Mouse (Mus musculus) forebrain, embryonic 16.5 days (tissue): ENCODE data around the gene Nelfa. TPM values are rescaled to one million over a fixed set of nuclear protein-coding genes. Genes with fewer than 3 reads are reported as not detected.
"Not testable (repeated sequence)": the region's sequence is repeated elsewhere in the genome, so short reads cannot be mapped to it uniquely, and the experiment has no call there.

Experiments
- ATAC-seq: fragments of 200-750 bp; cut with Nextera tagmentation; 2 replicates; pipeline ENCODE4 v1.8.0; 2017; ENCODE audit warnings: mild to moderate bottlenecking, moderate library complexity
- H3K27ac ChIP-seq: fragments of 300-500 bp; sonication (generic); 2 replicates; pipeline ENCODE4 v1.5.1; 2014; ENCODE audit warnings: low read length, control low read depth
- H3K27me3 ChIP-seq: fragments of 300-500 bp; sonication (generic); replicated peaks from 2 replicates; pipeline ENCODE4 v1.6.1; 2014; ENCODE audit warnings: low read length; ENCODE audit not compliant: control insufficient read depth, insufficient read depth
- H3K36me3 ChIP-seq: fragments of 300-500 bp; sonication (generic); 2 replicates; pipeline ENCODE4 v1.6.1; 2014; ENCODE audit not compliant: control insufficient read depth, insufficient read depth
- H3K4me1 ChIP-seq: fragments of 300-500 bp; sonication (generic); replicated peaks from 2 replicates; pipeline ENCODE4 v1.6.1; 2014; ENCODE audit warnings: low read length; ENCODE audit not compliant: control insufficient read depth, insufficient read depth
- H3K4me2 ChIP-seq: fragments of 300-500 bp; sonication (generic); 2 replicates; pipeline ENCODE4 v1.6.1; 2014; ENCODE audit warnings: mild to moderate bottlenecking, low read length, control low read depth
- H3K4me3 ChIP-seq: fragments of 300-500 bp; sonication (generic); replicated peaks from 2 replicates; pipeline ENCODE4 v1.5.1; 2014; ENCODE audit warnings: mild to moderate bottlenecking, low read length, control low read depth
- H3K9ac ChIP-seq: fragments of 300-500 bp; sonication (generic); replicated peaks from 2 replicates; pipeline ENCODE4 v1.6.1; 2014; ENCODE audit warnings: low read depth, low read length, control low read depth
- H3K9me3 ChIP-seq: fragments of 300-500 bp; sonication (generic); 2 replicates; pipeline ENCODE4 v1.6.1; 2016; ENCODE audit warnings: low read length; ENCODE audit not compliant: control insufficient read depth
- WGBS: fragments of 180-500 bp; shearing (Covaris S2); extraction: QIAGEN DNeasy Blood & Tissue Kit; methylation state at CpG from one replicate; pipeline ENCODE4 v1.1.7; 2014; 5-methylcytosine and 5-hydroxymethylcytosine counted together
- polyA plus RNA-seq: library from polyadenylated mRNA; unstranded; fragments of >200 nt; fragmentation: Nextera tagmentation; extraction: Ambion mirVana; gene quantifications from 2 replicates; pipeline ENCODE4 v1.2.1, GENCODE M21; 2015

The Nelfa gene
- polyA plus RNA-seq, 1 experiment from 2014 or later = 45.3 TPM

DNA sequence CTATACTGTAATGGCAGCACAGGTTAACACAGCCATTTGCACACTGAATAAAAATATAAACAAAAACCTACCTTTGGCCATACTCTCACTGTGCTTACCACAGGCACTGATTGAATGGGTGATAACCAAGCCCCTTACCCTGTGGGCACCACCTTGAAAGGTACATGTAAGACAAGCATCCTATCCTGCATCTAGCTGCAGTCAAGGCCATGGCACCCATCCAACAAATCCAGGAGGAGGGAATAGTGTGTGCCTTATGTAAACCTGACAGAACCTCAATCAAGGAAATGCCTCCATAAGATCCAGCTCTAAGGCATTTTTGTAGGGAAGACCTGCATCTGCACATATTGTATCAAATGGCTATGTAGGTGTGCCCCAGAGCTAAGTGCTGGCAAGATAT is 10.0 kb downstream of the Nelfa start:
- H3K9me3 ChIP-seq = no peaks in the 10 kb centered on the region
- no peak overlapping the region for H3K4me2 ChIP-seq
- H3K4me1 ChIP-seq = no peaks in the 10 kb centered on the region
- H3K27ac ChIP-seq = no peak overlapping the region
- no peak for ATAC-seq
- H3K27me3 ChIP-seq = no peaks in the 10 kb centered on the region
- no peak overlapping the region for H3K9ac ChIP-seq
- H3K36me3 ChIP-seq = peaks cover 24% of the 10 kb centered on the region
- no peak overlapping the region for H3K4me3 ChIP-seq

DNA sequence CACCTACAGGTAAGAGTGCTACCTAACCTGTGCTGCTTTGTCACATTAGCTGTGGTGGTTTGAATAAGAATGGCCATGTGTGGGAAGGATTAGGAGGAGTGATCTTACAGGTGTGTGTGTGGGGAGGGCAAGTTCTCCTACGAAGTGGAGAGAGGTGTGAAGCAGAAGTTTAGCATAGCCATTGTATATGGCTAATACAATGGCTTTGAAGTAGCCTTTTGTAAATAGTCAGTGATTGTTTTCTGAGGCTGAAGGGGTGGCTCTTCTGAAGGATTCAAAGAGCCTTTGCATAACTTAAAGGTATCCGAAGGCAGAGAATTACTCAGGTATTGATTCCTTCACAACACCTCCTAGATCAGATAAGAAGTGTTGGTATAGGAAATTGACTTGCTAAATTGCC is 13.6 kb downstream of the Nelfa start:
- peaks cover 22% of the 10 kb centered on the region for H3K36me3 ChIP-seq
- H3K4me3 ChIP-seq = no peak overlapping the region
- no peak overlapping the region for H3K4me2 ChIP-seq
- H3K27me3 ChIP-seq = no peaks in the 10 kb centered on the region
- H3K27ac ChIP-seq = no peak overlapping the region
- WGBS = 35% methylated on average over 2 of the region's 2 CpGs
- H3K4me1 ChIP-seq = no peaks in the 10 kb centered on the region
- H3K9ac ChIP-seq = no peak overlapping the region
- ATAC-seq = no peak
- no peaks in the 10 kb centered on the region for H3K9me3 ChIP-seq

DNA sequence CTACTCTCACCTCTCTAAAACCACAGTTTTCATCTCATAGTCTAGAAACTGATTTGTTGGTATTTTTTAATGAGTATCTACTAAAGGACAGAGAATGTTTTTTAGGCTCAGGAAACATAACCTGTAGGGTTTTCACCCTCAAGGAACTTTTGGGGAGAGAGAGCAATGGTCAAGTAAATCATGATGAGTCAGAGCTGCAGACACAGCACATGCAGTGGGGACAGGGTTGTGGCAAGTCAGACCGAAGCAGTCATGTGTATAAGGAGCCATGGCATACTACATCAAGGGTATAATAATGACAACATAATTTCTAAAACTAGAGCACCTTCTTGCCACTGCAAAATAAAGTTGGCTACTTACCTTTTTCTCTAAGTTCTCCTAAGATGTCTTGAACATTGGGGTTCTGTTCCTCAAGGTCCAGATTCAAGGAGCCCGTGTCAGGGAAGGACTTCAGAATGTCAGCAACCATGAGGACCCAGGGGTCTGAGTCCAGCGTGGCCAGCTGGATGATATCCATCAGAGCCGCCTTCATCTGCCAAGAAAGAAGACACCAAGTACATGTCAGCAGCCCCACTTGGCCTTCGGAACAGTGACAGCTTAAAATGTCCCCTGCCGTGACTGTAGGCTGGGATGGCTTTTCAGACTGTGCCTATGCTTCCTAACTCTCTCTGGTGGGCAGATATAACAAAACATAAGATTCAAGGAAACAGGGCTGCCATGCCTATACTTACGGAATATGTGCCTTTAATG is 14.6 kb downstream of the Nelfa start:
- H3K4me3 ChIP-seq = no peak overlapping the region
- no peaks in the 10 kb centered on the region for H3K4me1 ChIP-seq
- ATAC-seq = no peak
- H3K9me3 ChIP-seq = no peaks in the 10 kb centered on the region
- H3K27ac ChIP-seq = no peak overlapping the region
- H3K36me3 ChIP-seq = peaks cover 22% of the 10 kb centered on the region
- 92% methylated on average over 7 of the region's 7 CpGs for whole genome bisulfite sequencing
- no peak overlapping the region for H3K4me2 ChIP-seq
- no peak overlapping the region for H3K9ac ChIP-seq
- no peaks in the 10 kb centered on the region for H3K27me3 ChIP-seq

DNA sequence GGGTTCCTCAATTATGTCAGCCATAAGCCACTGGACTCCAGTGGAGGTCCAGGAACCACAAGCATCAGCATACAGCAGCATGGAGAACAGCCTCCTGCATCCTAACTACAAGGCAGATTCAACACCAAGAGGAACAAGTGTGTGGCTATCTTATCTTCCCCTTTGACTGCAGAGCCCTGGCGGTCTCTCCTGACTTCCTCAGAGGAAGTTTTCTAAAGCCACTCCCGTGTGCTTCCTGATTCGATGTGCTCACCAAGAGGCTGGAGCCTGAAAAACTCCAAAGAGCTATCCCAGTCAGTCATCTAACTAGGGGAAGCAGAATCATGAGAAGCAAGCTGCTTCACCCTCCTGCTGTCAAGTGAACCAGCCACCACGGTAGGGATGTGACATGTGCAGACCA is 15.3 kb downstream of the Nelfa start:
- peaks cover 28% of the 10 kb centered on the region for H3K36me3 ChIP-seq
- no peak overlapping the region for H3K4me2 ChIP-seq
- WGBS = 93% methylated on average over 4 of the region's 4 CpGs
- H3K4me1 ChIP-seq = no peaks in the 10 kb centered on the region
- no peak overlapping the region for H3K4me3 ChIP-seq
- H3K27me3 ChIP-seq = no peaks in the 10 kb centered on the region
- ATAC-seq = no peak
- no peak overlapping the region for H3K9ac ChIP-seq
- no peaks in the 10 kb centered on the region for H3K9me3 ChIP-seq
- no peak overlapping the region for H3K27ac ChIP-seq

DNA sequence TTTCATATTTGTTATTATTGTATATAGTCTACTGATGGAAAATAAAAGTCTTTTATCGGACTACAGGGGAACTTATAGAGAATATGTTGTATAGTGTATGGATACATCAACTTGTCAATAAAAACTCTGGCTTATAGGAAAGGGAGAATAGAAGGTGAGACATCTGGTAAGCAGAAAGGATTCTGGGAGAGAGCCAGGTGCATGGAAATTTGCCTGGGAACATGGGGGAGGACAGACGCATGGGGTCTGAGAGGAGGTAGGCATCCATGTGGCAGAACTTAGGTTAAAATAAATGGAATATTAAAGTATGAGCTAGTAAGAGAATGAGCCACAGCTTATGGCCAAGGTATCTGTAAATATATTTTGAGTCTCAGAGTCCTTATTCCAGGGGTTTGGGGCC is 16.2 kb downstream of the Nelfa start:
- no peak overlapping the region for H3K27ac ChIP-seq
- peaks cover 31% of the 10 kb centered on the region for H3K36me3 ChIP-seq
- no peak for ATAC-seq

DNA sequence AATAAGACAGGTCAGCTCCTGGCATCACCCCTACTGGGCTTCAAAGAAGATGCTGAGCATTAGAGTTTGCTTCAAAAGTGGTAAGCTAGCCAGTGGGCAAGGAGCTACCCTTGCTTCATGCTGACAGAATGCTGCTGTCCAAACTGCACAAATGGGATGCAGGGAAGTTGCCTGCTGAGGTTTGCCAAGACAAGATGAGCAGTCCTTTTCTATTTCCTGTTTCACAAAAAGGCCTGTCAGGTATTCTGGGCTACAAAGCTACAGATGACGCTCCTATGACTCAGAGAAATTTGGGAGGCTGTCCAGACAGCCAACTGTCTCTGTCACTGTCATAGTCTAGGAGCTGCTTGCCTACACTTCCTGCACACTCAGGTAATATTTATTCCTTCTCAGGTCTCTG is 16.7 kb downstream of the Nelfa start:
- H3K4me2 ChIP-seq = no peak overlapping the region
- 82% methylated on average over 1 of the region's 1 CpGs for WGBS
- no peaks in the 10 kb centered on the region for H3K4me1 ChIP-seq
- H3K9me3 ChIP-seq = no peaks in the 10 kb centered on the region
- H3K4me3 ChIP-seq = no peak overlapping the region
- H3K9ac ChIP-seq = no peak overlapping the region
- no peaks in the 10 kb centered on the region for H3K27me3 ChIP-seq
- peaks cover 31% of the 10 kb centered on the region for H3K36me3 ChIP-seq
- ATAC-seq = no peak
- H3K27ac ChIP-seq = no peak overlapping the region

More for the DNA sequence above, 16.2 kb downstream of the Nelfa start:
- Histone ChIP-seq H3K4me1 (no peaks in the 10 kb centered on the region), H3K9ac (no peak overlapping the region), H3K4me3 (no peak overlapping the region), H3K9me3 (no peaks in the 10 kb centered on the region), H3K27me3 (no peaks in the 10 kb centered on the region), H3K4me2 (no peak overlapping the region)
- 93% methylated on average over 2 of the region's 2 CpGs for WGBS

DNA sequence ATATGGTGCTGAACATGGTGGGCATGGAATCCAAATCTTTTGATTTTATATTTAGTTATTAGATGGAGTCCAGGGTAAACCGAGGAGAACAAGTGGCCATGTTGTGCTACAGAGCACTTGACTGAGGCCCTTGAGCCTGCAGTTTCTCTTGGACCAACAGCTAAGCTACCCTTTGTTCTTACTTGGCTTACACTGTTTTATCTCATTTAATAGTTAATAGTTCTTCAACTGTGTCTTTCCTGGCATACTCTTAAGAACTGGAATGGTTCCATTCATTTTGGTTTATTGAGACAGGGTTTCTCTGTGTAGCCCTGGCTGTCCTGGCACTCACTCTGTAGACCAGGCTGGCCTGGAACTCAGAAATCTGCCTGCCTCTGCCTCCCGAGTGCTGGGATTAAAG is 19.6 kb downstream of the Nelfa start:
- H3K9me3 ChIP-seq, H3K4me1 ChIP-seq, H3K9ac ChIP-seq, H3K4me3 ChIP-seq, ATAC-seq, H3K27me3 ChIP-seq, H3K27ac ChIP-seq, H3K4me2 ChIP-seq: not testable (repeated sequence)
- 98% methylated on average over 2 of the region's 2 CpGs for WGBS
- H3K36me3 ChIP-seq = peaks cover 39% of the 10 kb centered on the region

DNA sequence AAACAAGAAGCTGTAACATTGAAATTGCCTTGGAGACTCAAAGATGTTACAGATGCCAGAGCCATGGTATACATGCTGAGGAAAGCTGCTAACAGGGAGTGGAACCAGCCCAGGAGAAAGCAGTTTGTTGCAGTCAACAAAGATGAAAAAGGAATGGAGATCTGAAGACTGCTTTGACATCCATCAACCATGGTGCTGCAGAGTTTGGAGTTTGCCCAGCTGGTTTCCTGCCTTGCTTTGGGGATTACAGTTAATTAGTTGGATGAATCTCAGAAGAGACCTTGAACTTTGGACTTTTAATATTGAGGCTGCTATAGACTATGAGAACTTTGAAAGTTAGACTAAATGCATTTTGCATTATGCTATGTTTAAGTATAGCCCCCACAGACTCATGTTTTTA is 21.2 kb downstream of the Nelfa start:
- H3K4me3 ChIP-seq, H3K27me3 ChIP-seq, H3K9ac ChIP-seq, H3K27ac ChIP-seq, H3K4me1 ChIP-seq, ATAC-seq, H3K9me3 ChIP-seq, H3K4me2 ChIP-seq: not testable (repeated sequence)
- H3K36me3 ChIP-seq = peaks cover 25% of the 10 kb centered on the region

DNA sequence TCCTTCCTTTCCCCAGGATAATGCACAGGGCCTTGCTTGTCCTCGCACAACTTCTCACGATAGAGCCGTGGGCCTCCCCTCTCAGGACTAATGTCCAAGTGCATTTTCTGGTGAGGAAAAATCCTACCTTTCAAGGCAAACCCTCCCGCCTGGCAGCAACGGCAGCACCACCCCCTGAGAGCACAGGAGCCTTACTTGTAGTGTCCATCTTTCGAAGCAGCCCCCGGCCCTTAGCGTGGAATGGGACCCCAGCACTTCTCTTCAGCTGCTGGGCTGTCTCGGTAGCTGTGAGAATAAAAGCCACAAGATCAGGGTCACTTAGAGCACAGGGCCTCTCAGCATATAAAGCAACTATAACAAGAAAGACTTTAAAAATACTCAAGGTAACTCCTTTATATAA is 33.0 kb downstream of the Nelfa start:
- 90% methylated on average over 9 of the region's 9 CpGs for WGBS
- Histone ChIP-seq H3K9ac (no peak overlapping the region), H3K36me3 (peaks cover 26% of the 10 kb centered on the region), H3K27ac (no peak overlapping the region), H3K4me3 (no peak overlapping the region), H3K4me2 (no peak overlapping the region), H3K27me3 (no peaks in the 10 kb centered on the region), H3K4me1 (no peaks in the 10 kb centered on the region), H3K9me3 (no peaks in the 10 kb centered on the region)
- no peak for ATAC-seq

DNA sequence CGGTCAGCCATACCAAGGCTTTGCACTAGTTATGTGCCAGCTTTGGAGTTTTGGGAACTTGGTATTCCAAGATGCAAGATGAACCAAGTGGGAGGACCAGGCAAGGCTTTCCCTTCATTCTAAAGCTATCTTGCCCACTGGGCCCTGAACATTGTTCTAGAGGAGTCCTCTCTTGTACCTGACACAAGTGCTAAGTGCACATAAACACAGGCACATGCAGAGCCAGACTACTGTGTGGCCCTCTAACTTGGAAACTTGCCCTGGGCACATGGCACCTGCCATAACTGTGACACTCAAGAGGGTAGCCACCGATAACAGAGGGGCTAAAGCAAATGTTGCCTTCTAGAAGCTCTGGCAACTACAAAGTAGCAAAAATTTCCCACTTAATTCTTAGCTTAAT is 33.5 kb downstream of the Nelfa start:
- H3K27me3 ChIP-seq = no peaks in the 10 kb centered on the region
- no peaks in the 10 kb centered on the region for H3K9me3 ChIP-seq
- no peak overlapping the region for H3K4me2 ChIP-seq
- no peak for ATAC-seq
- peaks cover 30% of the 10 kb centered on the region for H3K36me3 ChIP-seq
- no peak overlapping the region for H3K9ac ChIP-seq
- H3K4me3 ChIP-seq = no peak overlapping the region
- no peak overlapping the region for H3K27ac ChIP-seq
- 83% methylated on average over 2 of the region's 2 CpGs for whole genome bisulfite sequencing
- no peaks in the 10 kb centered on the region for H3K4me1 ChIP-seq
